Mouse (Mus musculus) heart, adult 2 months (tissue): Measurements from ENCODE around the gene Slc6a9. TPM values are rescaled to one million over a fixed set of nuclear protein-coding genes. Genes with fewer than 3 reads are reported as not detected.

Experiments used
- DNase-seq, 2 experiments: peaks; one replicate each; pipeline ENCODE4 v3.0.0; 2021
- H3K27ac ChIP-seq: fragments of 200-600 bp; 2 replicates; pipeline ENCODE4 v1.8.1; 2022
- H3K27me3 ChIP-seq: fragments of 200-500 bp; 2 replicates; pipeline ENCODE4 v1.6.1; 2012; ENCODE audit warnings: mild to moderate bottlenecking, low read length, inconsistent platforms, mixed read lengths; ENCODE audit not compliant: control insufficient read depth, insufficient read depth
- H3K36me3 ChIP-seq: fragments of 200-500 bp; 2 replicates; pipeline ENCODE4 v1.6.1; 2012; ENCODE audit warnings: low read length, inconsistent platforms; ENCODE audit not compliant: control insufficient read depth, insufficient read depth
- H3K4me1 ChIP-seq: fragments of 200-500 bp; 2 replicates; pipeline ENCODE4 v1.6.1; 2011; ENCODE audit warnings: low read length; ENCODE audit not compliant: control insufficient read depth, insufficient read depth
- H3K4me3 ChIP-seq: fragments of 200-600 bp; 2 replicates; pipeline ENCODE4 v1.8.1; 2022
- H3K79me2 ChIP-seq: fragments of 200-500 bp; replicated peaks from 2 replicates; pipeline ENCODE4 v1.6.1; 2012; ENCODE audit warnings: mild to moderate bottlenecking, inconsistent platforms, low read length, moderate library complexity, mixed read lengths; ENCODE audit not compliant: control insufficient read depth, insufficient read depth
- H3K9ac ChIP-seq: fragments of 200-500 bp; 2 replicates; pipeline ENCODE4 v1.6.1; 2012; ENCODE audit warnings: low read depth, mild to moderate bottlenecking, control low read depth, inconsistent platforms, low read length, mixed read lengths
- CTCF ChIP-seq: fragments of 200-600 bp; IDR thresholded peaks from 2 replicates; pipeline ENCODE4 v1.8.1; 2022; ENCODE audit warnings: antibody characterized with exemption, mild to moderate bottlenecking, moderate library complexity
- EP300 ChIP-seq: fragments of 200-500 bp; IDR thresholded peaks from 2 replicates; pipeline ENCODE4 v1.6.1; 2011; ENCODE audit warnings: low read depth, low read length, control low read depth; ENCODE audit not compliant: insufficient read depth
- POLR2A ChIP-seq: fragments of 200-500 bp; IDR thresholded peaks from 2 replicates; pipeline ENCODE4 v1.6.1; 2011; ENCODE audit warnings: mild to moderate bottlenecking, low read depth, low read length, control low read depth; ENCODE audit not compliant: insufficient read depth
- WGBS: fragments of 180-500 bp; shearing (Covaris S2); methylation state at CpG from one replicate; pipeline ENCODE4 v1.1.7; 2018; 5-methylcytosine and 5-hydroxymethylcytosine counted together
- intact Hi-C: fragments of 180-260 bp; cut with DNase I; formaldehyde crosslinking; loops from one replicate; pipeline ENCODE4 v1.15.1; 2025
- polyA plus RNA-seq: library from polyadenylated mRNA; depleted of rRNA; stranded (reverse); fragments of >200 nt; gene quantifications from 2 replicates; pipeline ENCODE4 v1.2.3, GENCODE M21; 2012; rRNA removed
- total RNA-seq, 2 experiments: library from RNA; stranded (reverse); gene quantifications; 2 replicates each; pipeline ENCODE4 v1.2.3; 2021

Slc6a9 gene
- total and polyA plus RNA-seq, 3 experiments = 2.5 to 6.9 (median 3.4) TPM

DNA sequence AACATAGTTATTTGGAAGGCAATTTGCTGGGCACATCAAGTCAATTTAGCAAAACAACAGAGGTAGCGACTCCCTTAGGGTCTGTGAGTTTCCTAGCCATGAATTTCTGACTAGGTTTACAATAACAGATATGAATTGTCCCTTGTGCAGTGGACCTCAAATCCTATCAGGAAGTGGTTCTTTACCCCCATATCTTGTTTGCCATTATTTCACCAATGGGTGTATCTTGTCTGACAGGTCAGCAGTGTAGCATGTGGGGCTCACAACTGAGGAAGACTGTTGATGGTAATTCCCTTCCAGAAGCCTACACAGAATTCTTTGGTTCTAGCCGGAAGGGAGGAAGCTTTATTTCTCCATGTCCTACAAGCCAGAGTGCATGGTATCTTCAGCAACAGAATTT, 87.1 kb downstream of the Slc6a9 start:
- WGBS = 88% methylated on average over 2 of the region's 2 CpGs
- no peak for DNase-seq
- Histone ChIP-seq H3K27me3 (no peaks in the 10 kb centered on the region; the same call in 1 of the 2 replicates), H3K4me3 (no peak overlapping the region), H3K27ac (no peak overlapping the region), H3K36me3 (no peaks in the 10 kb centered on the region), H3K4me1 (no peaks in the 10 kb centered on the region), H3K79me2 (no peaks in the 10 kb centered on the region), H3K9ac (no peak overlapping the region)
- intact Hi-C loops = no loop called here
- no peak for TF ChIP-seq CTCF

DNA sequence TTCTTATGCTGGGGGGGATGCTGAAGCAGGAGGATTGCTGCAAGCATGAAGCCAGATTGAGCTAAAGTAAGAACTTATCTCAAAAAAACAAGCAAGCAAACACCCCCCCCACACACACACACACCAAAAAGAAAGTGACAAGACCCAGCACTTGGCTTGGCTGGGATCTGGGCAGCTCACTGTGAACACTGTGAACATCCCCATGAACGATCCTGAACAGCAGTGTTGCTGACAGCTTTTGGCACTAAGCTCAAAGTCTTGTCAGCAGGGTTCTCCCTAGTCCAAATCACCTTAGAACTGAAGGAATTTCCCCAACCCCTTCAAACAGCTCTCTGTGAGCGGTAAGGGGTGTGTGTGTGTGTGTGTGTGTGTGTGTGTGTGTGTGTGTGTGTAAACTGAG, 89.1 kb downstream of the Slc6a9 start:
- Histone ChIP-seq H3K27me3 (no peaks in the 10 kb centered on the region; the same call in 1 of the 2 replicates), H3K36me3 (no peaks in the 10 kb centered on the region)

More for the DNA sequence above, 89.1 kb downstream of the Slc6a9 start:
- intact Hi-C loops = no loop called here
- Histone ChIP-seq H3K79me2 (no peaks in the 10 kb centered on the region), H3K9ac (no peak overlapping the region), H3K4me3 (no peak overlapping the region), H3K4me1 (no peaks in the 10 kb centered on the region), H3K27ac (no peak overlapping the region)
- WGBS = 42% methylated on average over 2 of the region's 2 CpGs
- TF ChIP-seq CTCF (no peak), POLR2A (no peak), EP300 (no peak)
- DNase-seq = no peak

Other genes starting within 250 kb of the Slc6a9 start
- 10 to 100 TPM; 17.9 to 19.4 TPM for gene Dmap1, start 152.2 kb upstream of the Slc6a9 start, total RNA-seq
- gene Dmap1, start 152.2 kb upstream of the Slc6a9 start, polyA plus RNA-seq = 14.1 and 18.5 TPM in 2 replicates
- gene Gm12845, start 110.1 kb upstream of the Slc6a9 start, total RNA-seq = not detected
- gene Gm12845, start 110.1 kb upstream of the Slc6a9 start, polyA plus RNA-seq = not detected in 2 replicates
- gene Klf17, start 68.9 kb upstream of the Slc6a9 start, total RNA-seq = not detected
- gene Klf17, start 68.9 kb upstream of the Slc6a9 start, polyA plus RNA-seq = not detected in 2 replicates
- under 1 TPM; 0.09 to 0.18 TPM for gene Ccdc24, start 38.1 kb downstream of the Slc6a9 start, total RNA-seq
- gene Ccdc24, start 38.1 kb downstream of the Slc6a9 start, polyA plus RNA-seq = 1.1 and 2.0 TPM in 2 replicates
- gene B4galt2, start 49.0 kb downstream of the Slc6a9 start, total RNA-seq = 1 to 10 TPM; 4.0 to 4.3 TPM
- 8.6 and 9.3 TPM in 2 replicates for gene B4galt2, start 49.0 kb downstream of the Slc6a9 start, polyA plus RNA-seq
- 100 to 1,000 TPM; 109 to 124 TPM for gene Atp6v0b, start 52.8 kb downstream of the Slc6a9 start, total RNA-seq
- 279 and 324 TPM in 2 replicates for gene Atp6v0b, start 52.8 kb downstream of the Slc6a9 start, polyA plus RNA-seq
- 1 to 10 TPM; 3.0 to 3.9 TPM for gene Dph2, start 57.5 kb downstream of the Slc6a9 start, total RNA-seq
- 7.3 and 8.4 TPM in 2 replicates for gene Dph2, start 57.5 kb downstream of the Slc6a9 start, polyA plus RNA-seq
- gene Ipo13, start 80.5 kb downstream of the Slc6a9 start, total RNA-seq = 10 to 100 TPM; 60.8 to 68.4 TPM
- 104 and 108 TPM in 2 replicates for gene Ipo13, start 80.5 kb downstream of the Slc6a9 start, polyA plus RNA-seq
- not detected for gene Artn, start 95.3 kb downstream of the Slc6a9 start, total RNA-seq
- gene Artn, start 95.3 kb downstream of the Slc6a9 start, polyA plus RNA-seq = 0.09 and 0.23 TPM in 2 replicates